Mouse (Mus musculus) embryonic fibroblast, embryonic 13.5 days (primary cell): ENCODE measurements around the gene Cd38.

Source experiments
- CTCF ChIP-seq: IDR thresholded peaks from 2 replicates; pipeline ENCODE4 v1.5.1; 2011; ENCODE audit warnings: mild to moderate bottlenecking, control low read depth, low read length, moderate library complexity, borderline replicate concordance; ENCODE audit not compliant: insufficient read depth
- POLR2A ChIP-seq: IDR thresholded peaks from 2 replicates; pipeline ENCODE4 v1.6.1; 2011; ENCODE audit warnings: low read depth, mild to moderate bottlenecking, control low read depth, low read length, moderate library complexity

DNA sequence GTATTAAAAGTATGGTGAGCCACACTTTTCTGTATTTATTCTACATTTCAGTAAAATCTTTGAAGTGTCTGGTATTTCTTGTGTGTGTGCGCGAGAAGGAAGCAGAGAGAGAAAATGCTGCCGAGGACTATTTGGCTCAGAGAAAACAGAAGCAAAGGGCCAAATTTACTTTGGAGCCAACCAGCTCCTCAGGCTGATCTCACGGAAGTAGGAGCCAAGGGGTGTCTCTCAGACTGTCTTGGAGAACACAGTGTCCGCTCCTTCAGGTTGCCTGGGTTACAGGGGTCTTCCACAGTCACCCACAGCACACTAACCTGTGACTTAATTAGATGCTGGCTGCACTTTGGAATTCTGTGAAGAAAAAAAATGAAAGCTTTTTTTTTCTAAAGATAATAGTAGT, 23.3 kb upstream of the Cd38 start:
- TF ChIP-seq CTCF (no peak), POLR2A (no peak)
